Mouse (Mus musculus): ENCODE data around the gene Rfc2.

DNA sequence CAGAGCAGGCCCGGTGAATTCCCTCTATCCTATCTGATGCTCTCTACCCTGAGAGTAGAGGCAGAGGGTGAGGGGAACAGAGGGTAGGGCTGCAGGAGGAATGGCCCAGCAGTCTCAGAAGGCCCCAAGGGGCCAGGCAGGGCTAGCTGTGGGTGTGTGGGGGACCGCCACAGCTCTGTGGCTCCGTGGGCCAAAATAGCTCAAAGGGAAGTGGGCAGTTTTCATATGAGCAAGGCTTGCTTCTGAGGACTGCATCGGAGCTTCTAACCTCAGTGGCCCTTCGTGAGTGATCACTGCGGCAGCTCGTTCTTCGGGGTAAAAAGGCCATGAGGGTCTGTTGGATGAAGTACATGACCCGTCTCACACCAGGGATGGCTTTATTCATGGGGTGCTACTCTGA is 32.6 kb downstream of the Rfc2 start:
- TF ChIP-seq GATA1 (IDR thresholded peaks at IDR 0.05; ENCODE audit: borderline replicate concordance, low read length), result no peak
- TF ChIP-seq FLI1 (IDR thresholded peaks at IDR 0.05; ENCODE audit: low read length), result no peak

Data from megakaryocyte, embryonic 14.5 days (primary cell).